Mouse (Mus musculus) brain, adult 2 months (tissue): Measurements from ENCODE around the gene Rasgrp1.

Experiments
- DNase-seq: peaks from one replicate; pipeline ENCODE4 v3.0.0; 2011; ENCODE audit warnings: low read depth, low spot score

The Rasgrp1 gene

DNA sequence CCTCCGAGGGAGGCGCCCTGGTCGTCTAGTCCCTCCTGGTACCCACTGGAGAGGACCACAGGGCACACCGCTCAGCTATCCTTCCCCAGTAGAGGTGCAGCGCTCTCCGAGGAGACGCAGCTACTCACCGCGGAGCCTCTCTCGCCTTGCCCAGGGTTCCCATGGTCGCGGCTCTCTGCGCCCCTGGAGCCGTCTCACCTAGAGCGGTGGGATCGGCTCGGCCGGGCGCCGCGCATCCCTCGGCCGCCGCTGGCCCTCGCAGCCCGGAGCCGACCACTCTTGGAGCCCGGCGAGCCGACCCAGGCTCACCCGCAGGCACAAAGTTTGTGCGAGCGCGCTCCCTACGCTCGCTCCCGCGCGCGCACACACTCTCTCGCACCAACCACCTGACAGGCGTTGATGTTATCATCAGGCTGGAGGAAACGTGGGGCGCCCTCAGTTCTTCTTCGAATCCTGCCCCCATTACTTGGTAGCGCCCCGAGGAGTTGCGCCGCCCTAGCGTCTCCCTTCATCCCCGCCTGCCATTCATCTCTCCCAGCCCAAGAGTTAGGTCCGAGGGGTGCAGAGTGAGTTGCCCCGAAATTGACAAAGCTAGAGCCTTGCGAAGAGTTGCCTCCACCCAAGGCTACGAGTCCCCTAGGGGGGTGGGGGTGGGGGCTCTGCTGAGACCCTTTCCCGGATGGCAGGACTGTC lies at the start of gene Rasgrp1:
Gene Rasgrp1 (minus strand): TSS at position 455 of the 693 bp plus-strand sequence.
- peak; percentile 83 for DNase-seq

DNA sequence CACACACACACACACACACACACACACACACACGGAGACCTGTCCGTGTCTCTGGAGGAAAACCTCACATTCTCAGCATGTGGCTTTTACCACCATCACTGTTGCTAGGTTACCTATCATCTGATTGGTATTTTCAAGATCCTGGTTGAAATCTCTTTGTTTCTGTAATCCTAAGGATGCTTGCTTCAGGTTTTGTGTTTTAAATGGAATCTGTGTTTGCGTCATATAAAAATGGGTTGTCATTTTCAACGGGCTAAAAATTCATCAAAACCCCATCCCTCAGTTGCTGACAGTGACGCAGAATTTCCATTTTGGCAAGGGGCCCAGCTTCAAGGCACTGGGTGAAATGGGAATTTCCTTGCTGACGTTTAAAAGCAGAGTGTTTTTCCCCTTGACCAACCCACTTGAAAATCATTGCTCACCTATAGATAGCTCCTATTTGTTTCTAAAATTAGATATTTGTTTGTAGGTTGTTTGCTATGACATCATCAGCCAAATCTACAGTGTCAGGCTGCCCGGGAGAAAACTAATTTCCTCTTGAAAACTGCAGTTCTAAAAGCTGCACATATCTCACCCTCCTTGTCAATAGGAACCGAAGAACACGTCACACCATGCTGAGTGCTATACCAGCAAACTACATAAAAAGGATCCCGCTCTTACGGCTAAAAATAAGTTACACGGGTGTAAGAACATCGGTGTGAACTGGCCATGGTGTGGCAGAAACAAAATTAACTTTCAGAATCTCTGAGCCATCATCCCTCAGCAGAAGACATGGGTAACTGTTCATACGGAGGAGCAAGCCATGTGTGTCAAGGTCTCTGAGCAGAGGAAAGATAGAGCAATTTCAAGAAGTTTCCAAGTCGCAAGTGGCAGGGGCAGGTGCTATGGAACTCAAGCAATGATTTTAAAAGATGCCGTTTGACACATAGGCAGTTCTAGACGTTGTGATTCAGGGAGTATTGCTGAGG lies 47.4 kb upstream of the Rasgrp1 start:
- peak; percentile 62 for DNase-seq

DNA sequence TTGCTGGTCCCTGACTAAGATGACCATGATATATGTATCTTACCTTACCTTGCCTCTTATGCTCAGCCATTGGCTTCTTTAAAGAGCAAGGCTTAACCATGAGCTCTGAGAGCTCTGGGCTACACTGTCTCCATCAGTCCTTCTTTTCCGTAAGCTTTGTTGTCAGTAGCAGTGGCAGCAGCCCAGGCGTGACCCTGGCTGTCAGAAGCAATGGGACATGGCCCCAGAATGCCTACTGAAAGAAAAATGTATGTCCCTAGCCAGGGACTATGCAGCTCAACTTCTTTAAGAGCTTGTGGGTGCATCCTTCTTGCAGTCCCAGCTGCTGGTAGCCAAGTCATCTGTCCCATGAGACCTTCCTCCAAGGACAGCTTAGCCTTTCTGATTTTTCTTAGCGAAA lies 46.7 kb upstream of the Rasgrp1 start:
- no peak for DNase-seq

DNA sequence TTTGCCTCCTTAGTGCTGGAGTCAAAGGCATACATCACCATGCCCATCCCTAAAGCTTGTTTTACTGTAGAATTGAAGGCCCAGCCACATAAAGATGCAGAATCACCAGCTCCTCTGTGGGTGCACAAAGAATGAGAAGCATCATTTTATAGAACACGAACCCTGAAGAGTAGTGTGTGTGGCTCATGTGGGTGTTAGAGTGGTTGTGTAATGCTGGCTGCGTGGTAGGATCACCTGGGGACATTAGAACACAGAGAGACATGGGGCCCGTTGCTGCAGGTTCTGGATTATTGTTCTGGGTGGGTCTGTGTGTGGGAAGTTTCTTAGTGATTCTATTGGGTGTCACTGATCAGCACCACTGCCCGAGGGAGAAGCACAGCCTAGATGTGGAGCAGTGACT lies 45.3 kb upstream of the Rasgrp1 start:
- DNase-seq = peak; percentile 74

DNA sequence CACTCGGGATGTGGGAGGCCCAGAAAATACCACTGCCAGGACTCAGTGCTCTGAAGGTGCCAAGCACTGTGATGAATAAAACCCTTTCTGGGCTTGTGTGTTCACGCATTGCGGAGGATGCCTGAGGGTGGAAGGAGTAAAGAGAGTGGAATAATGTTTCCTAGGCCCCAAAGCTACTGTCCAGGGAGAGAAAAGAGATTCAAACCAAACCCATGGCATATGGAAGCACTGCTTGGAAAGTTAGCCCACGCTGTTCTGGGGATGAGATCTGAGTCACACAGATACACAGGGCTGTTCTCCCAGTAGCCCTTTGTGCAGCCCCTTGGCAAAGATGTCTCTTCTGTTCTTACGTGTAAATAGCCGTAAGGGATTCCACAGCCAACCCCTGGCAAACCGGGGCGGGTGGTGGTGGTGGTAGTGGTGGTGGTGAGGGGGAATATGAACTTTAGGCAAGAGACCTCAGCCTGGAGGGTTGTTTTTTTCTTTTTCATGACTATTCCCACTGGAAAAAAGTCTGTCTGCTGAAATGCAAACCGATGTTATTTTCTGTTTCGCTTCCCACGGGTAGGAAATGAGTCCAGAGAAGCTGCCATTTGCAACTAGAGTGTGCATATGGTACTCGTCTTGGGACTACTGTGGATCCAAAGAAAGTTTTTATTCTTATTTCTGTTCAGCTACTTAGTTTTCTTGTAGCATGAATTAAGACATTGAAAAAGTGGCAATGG lies 44.3 kb upstream of the Rasgrp1 start:
- peak; percentile 91 for DNase-seq

DNA sequence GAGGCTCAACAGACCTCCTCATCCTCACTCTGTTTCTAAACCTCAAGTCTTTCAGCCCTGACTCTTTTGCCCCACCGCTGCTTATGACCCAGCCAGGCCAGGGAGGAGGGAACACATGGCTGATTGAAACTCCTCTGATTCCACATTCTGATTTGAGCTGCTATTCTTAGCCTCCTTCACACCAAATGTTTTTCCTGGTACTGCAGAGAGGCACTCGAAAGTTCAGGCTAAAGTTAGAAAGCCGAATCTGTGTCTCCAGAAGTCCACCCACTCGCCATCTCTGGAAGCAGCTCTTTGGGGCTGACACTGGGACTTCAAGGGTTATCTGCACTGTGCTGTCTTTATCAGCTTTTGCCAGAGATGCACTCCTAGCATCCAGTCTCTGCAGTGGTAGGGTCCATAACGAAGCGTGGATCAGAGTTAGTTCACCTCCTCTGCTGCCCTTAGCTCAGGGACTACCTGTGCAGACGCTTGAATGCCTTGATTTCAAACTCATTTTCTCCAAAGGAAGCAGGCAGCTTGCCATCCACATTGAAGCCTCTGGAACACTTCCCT lies 43.3 kb upstream of the Rasgrp1 start:
- peak; percentile 93 for DNase-seq

DNA sequence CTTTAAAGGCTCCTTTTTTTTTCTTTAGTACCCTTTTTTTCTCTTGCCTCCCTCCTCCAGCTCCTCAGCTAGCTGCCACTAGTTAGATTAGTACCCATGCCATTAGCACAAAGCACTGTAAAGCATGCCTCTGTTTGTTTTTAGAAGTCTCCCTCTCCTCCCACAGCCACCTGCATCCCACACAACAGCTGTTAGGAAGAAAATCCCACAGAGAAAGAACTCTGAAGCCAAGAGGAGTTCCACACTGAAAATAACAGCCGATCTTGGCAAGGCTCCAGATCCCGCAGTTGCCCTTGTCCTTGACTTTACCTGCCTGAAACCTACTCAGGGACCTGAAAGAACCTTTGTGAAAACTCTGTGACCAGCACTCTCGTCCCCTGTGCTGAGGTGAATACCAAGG lies 38.5 kb upstream of the Rasgrp1 start:
- peak; percentile 91 for DNase-seq

DNA sequence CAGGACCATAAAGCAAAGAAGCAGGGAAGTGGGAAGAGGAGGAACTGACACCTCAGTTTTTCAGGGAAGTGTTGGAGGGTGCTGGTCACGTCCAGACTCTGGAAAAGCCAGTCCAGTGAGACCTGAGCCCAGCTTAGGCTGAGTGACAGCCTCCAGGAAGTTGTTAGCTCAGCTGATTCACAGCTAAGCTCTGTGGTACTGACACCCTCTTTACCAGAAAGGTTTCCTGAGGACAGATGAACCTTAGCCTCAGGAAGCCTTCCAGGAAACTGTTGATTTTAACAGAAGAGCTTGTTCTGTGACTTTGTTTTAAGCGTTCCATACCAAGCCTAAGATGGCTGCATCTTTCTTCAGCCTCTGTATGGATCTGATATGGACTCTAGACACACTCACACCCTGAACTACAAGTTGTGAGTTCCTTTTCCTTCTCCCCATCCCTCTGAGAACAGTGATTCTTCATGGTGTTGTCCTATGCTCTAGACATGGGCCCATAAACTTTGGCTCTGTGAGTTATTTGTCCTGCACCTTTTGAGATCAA lies 31.6 kb upstream of the Rasgrp1 start:
- no peak for DNase-seq

DNA sequence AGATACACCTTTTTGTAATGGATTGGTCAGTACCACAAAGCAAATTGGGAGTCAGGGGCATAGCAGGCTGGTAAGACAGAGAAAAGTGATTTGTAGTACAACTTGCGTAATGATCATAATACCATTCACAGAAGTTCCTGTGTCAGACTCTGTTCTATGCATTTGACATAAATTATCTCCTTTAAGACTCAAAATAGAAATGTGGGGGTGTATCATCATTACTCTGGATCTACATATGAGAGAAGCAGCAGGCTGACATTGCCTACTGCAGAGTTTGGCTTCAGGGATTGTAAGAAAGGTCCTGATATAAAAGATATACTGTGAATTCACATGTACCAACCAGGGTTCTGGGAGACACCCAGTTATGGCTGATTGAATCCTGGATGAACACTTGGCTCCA lies 28.9 kb upstream of the Rasgrp1 start:
- peak; percentile 66 for DNase-seq

DNA sequence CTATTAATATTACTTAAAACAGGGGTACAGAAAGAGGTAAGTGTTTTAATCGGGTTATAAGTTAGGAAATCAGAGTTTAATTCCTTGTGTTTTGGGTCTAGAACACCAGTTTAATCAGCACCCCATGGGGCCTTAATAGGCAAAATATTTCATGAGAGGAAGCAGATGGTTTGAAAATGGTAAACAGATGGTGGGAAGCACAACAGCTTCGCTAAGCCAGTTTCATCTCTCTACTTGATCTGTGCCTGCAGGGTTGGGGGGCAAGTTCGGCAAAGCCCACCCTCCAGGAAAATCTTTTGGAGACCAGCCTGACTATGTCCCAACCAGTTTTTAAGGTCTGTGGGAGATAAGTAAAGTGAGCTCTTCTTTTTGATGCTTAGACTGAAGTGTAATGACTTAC lies 23.7 kb upstream of the Rasgrp1 start:
- DNase-seq = peak; percentile 28

DNA sequence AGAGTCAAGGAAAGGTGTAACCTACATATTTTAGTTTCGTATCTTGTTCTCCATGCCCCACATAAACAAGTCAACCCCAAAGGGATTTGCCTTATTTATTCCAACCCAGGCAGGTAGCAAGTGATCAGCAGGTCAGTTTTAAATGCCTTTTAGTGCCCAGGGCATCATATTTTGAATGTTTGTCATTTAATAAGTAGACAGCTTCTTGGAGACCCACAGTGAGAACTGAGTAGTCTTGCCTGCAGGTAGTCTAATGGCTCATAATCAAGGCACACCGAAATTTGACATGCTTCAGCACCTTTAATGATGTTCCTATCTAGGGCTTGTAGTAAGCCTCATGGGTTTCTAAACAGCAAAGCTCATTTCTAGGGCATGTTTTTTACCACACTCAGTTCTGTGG lies 21.3 kb upstream of the Rasgrp1 start:
- no peak for DNase-seq

DNA sequence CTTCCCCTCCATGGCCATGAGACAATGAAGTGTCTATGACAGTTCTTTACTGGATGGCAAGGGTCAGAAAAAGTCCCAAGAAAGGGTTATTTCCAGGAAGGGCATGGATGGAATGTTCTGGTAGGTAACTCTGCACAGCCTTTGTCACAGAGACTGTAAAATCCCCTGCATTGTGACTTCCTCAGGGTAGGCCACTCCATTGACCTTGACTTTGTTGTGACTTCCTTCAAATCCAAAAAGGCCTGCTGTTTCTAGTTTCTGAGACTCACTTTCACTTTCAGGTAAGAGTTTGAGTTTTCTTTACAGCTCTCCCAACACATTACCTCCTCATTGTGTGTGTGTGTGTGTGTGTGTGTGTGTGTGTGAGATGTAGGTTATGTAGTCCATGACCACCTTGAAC lies 15.1 kb upstream of the Rasgrp1 start:
- no peak for DNase-seq

DNA sequence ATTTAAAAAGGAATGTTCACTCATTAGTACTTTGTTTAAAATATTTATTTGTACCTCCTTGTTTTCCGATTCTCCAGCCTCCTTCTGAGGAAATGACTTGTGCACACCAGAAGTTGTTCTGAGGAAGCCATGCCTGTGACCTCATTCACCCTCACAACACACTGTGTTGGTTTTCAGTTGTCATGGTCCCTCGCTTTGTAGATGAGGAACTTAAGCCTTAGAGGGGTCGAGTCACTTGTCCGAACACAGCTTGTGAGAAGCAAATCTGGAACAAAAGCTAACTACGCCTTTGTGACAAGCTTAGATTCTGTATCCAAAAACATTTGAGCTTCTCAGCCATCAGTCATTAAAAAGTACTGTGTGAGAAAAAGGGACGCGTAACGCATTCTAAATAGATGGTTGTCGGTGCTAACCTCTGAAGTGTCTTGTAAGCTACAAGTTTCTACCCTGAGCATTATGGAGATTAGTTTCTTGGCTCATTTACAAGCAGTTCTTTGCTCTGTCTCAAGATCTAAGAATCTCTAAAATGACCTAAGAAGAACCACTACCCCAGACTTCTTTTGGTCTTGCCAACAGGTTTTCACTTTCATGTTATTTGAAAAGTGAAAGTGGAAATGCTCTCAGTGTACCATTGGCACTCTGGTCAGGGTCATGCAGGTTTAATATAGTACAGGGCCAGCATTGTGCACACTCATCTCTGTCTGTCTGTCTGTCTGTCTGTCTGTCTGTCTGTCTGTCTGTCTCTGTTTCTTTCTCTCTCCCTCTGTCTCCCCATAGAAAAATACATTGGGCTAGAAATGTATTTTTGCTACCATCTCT lies 9.7 kb upstream of the Rasgrp1 start:
- no peak for DNase-seq

DNA sequence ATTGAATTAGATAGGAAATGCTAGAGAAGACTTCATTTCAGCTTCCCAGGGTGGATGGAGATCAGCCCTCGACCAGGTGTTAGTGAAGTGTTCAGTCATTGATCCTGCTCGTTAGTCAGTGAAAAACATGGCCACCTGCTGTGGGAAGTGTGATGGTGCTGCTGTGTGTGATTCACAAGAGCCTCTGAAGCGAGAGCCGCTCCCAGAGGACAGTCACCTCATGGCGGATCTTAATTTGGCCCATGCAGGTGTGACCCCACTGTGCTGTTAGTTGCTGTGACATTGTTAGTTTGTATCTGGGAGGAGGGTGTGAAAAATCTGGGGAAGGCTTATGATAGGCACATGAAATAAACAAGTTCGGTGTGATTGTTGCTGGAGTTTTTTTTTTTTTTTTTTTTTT lies 7.3 kb upstream of the Rasgrp1 start:
- DNase-seq = no peak

DNA sequence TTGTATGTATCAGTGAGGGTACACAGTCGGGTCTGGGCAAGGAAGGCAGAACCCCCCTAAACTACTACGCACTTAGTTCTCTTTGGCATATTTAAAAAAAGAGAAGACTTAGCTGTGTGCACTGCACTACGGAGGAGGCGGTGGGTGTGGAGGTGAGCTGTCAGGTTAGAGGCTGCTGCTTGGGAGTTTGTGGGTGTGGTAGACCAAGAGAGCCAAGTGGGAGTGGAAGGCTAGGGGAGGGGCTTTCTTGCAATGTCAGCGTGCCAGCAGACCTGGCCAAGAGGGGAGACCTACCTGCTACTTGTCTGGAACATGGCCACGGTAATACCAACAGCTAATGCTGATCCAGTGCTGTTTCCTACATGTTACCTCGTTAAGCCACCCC lies 431 bp upstream of the Rasgrp1 start:
- peak; percentile 65 for DNase-seq

DNA sequence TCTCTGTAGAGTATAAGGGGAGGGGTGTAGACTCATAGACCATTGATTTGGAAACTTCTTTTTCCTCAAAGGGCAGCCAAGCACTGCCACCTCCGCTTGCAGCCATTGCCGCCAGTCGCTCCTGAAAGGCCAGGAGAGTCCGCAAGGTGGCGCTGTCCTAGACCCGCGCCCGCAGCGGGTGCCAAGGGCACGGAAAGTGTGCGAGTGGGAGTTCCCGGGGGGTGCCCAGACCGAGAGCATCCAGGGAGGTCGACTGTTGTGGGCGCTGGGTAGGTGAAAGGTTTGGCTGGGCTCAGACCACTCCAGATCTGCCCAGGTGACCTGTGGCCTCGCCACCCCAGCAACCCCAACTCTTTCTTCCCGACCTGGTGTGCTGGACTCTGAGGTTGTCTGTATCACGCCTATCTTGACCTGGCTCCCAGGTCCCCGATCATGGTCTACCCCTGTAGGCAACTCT lies 683 bp downstream of the Rasgrp1 start:
- DNase-seq = peak; percentile 80

DNA sequence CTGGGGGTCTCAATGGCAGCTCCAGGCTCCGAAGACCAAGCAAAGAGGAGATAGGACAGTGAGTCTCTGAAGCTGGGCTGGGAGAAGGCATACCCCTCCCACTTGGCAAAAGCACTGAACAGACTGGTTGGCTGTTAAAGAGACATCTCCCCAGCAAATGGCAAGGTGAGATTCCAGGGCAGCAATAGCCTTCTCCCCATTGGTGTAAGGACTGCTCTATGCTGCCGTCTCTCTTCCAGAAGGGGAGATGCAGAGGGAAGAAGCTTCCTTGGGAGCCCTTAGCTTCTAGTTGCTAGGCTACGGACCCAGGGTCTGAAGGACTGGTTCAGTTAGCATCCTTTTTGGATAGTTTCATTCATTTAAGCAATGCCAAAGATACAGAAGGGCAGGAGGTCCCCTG lies 4.3 kb downstream of the Rasgrp1 start:
- peak; percentile 87 for DNase-seq

DNA sequence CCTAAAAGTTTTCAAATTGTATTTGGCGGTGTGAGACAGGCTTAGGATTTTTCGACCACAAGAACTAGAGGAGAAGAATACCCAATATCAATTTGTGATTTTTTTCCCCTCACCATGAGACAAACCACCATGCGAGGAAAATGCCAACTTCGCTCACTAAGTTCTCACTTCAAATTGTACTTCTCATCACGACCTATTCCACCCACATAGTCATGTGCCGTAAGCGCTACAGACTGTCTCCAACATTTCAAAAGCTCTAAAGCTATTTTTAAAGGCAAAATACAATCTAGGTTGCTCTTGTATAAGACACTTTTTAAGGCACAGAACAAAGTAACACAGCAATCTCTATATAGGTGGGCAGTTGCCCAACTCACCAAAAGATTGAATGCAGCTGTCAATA lies 4.9 kb downstream of the Rasgrp1 start:
- peak; percentile 81 for DNase-seq

DNA sequence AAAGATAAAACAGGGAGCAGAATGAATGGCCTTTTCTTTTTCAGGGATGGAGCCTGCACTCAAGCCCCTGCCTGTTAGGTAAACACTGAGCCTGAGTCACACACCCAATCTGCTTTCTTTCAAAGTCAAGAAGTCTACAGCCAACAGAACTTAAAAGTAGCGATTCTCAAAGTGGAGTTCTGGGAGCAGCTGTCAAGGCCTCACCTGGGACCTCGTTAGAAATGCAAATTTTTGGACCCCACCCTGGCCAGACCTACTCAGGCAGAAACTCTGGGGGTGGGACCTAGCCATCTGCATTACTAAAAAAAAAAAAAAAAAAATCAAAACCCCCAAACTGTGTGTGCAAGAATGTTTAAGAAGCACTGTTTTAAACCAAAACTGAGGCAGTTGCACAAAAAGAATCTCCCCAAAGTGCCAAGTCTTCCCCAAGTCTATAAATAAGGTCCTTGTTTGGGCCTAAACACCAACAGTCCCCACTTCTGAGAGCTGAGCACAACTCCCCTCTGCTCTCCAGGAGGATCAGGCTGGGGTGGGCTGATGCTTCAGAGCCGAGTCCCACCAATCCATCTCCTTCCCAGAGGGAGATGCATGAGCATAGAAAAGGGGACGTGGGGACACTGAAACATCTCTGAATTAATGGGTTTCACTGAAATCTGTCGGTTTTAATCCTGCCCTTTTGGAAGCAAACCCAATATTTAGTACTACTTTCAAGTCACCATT lies 5.7 kb downstream of the Rasgrp1 start:
- DNase-seq = no peak
